Mouse (Mus musculus): ENCODE results near the gene Zbtb20. TPM values are rescaled to one million over a fixed set of nuclear protein-coding genes. Genes with fewer than 3 reads are reported as not detected.

Gene Zbtb20
- total RNA-seq, 2 experiments from 2014 or later = 5.2 to 13.1 TPM

DNA sequence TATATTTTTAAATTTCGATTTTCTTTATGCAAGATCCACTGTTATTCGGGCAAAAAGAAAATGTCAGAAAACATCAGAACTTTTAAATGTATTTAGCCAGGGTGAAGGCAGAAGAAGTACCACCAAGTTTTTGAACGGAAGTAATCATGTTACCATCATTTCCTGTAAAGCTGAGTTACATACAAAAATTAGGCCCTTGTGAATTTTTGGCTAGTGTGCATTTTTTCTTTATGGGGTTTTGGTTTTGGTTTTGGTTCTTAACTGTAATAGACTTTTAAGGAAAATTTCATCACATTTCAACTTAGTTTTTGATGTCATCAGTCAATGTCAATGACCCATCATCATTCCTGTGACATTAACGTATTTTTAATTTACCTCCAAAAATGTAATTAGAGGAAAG, 514.7 kb downstream of the Zbtb20 start:
- ATAC-seq (replicated peaks; ENCODE audit: poor library complexity) = no peak

DNA sequence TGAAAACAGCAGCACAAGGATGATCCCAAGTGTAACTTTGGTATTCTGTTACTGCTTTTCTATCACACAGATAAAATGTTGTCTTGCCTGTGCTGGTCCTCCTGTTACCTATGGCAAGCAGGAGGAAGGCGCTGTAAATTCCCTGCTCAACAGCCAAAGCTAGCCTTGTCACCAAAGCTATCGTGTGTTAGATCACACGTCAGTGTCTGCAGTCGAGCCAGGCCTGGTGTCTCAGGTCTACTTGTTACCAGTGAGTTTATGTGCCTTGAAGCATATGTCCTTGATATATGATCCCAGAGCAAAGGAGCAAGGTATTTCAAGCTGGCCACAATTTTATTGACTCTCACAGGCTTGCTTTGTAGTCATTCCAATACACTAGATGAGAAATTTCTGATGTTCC, 517.7 kb downstream of the Zbtb20 start:
- ATAC-seq (replicated peaks; ENCODE audit: poor library complexity) = no peak

DNA sequence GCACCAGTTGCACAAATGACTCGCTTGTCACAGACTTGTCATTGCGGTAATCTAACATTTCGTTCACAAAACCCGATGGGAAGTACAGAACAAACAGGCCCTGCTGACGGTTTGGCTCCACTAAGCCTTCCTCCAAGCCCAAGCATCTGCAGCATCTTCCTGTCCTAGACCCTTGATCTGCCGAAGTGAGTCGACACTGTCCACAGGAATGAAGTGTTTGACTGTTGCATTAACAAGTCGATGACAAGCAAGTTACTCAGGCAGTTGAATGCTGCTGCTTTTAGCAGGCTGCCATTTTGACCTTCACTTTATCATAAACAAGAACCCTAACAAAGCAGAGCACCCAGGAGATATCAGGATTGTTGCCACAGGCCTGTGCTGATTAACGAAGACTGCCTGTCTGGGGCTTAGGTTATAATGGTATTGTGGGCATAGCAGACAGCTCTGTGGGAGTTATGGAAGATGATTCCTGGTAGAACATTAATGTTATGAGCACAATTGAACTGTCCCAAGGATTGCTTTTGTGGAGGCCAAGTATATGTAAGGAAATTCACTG, 518.4 kb downstream of the Zbtb20 start:
- no peak for ATAC-seq (replicated peaks; ENCODE audit: poor library complexity)

DNA sequence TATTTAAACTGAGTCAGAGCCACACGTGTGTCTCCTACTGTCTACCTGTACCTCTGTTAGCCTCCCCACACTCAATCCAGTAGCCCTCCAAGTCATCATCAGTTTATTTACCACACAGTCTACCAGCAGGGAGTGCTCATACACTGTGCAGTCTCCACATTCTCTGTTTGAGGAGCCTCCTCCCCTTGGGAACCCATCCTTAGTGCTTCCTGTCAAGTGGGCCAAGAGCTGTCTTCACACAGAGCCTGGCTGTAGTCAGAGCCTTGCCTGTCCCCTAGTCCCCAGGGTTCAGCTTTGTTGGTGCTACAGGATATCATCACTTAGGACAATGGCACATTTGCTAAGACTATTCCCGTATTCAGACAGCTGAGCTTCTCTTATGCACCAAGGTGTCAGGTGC, 519.1 kb downstream of the Zbtb20 start:
- ATAC-seq (replicated peaks; ENCODE audit: poor library complexity) = no peak

DNA sequence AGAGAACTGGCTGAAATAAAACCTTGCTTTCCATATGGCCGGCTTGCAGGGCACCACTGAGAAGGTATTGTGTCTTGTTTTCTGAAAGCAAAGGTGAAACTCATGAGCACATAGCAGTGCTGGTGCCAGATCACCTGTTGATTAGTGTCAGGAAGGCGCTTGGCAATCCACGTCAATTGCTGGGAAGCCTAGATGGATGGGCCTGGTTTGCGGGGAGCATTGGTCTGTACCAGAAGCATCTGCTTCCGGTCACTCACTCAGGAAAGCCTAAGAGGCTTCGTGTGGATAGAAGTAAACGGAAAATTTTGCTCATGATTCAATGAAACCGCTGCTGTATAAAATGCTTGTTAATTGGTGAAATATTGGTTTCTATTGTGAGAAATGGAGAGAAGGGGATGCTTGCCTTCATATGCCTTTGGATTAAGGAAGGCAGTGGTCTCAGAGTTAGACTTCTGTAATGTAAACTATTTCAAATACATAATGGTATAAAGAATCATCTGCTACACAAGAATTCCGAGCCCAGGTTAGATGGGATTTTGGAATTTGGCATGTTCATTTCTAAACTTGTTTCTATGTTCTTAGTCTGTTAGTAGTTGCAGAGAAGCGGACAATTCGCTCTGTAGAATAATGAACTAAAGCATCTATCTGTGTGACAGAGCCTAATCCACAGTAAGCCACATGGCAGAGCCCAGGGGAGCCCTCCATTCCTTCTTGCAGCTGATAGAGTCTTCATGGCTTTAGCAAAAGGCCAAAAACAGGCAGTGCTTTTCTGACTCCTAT, 521.4 kb downstream of the Zbtb20 start:
- no peak for ATAC-seq (replicated peaks; ENCODE audit: poor library complexity)

DNA sequence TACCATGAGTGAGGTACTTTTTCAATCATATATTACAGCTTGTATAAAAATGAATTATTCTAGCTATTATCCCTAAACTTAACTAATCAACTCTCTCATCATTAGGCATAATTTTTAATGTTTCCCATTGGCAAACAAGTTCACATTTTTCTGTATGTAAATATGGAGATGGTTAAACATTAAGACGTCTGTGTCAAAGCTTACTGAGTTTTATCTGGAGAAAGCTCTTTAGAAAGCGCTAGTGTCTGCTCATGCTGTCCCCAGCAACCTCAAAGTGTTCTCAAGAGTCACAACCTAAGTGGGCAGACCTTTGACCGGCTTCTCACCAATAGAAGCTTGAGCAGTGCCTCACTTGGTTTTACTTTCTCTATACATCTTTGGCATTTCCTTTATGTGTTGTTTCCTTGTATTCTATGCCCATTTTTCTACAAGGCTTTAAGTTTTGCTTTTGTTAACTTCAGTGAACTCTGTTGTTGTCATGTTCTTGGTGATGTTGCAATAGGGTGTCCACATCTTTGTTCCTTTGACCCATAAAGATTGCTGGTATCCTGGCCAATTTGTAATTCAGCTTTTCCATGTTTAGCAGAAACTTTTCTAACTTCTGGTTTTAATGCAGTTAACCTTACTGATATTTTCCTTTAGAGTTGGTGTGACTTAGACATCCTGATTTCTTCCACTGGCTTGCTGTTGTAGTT, 522.1 kb downstream of the Zbtb20 start:
- no peak for ATAC-seq (replicated peaks; ENCODE audit: poor library complexity)

DNA sequence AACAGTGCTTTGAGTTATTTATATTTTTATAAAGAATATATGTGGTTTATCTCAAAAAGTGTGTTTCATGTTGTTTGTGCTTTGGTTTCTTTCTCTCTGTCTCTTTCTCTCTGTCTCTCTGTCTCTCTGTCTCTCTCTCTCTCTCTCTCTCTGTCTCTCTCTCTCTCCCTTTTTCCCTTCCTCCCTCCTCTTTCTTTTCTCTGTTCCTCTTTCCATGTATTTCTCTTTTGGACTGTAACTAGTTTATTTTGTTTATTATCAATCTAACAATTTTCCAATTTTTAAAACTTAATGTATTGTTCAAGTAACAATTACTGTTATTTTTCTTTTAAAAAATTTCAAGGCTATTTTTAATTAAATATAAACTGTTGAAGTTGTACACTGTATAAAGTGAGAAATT, 523.7 kb downstream of the Zbtb20 start:
- no peak for ATAC-seq (replicated peaks; ENCODE audit: poor library complexity)

DNA sequence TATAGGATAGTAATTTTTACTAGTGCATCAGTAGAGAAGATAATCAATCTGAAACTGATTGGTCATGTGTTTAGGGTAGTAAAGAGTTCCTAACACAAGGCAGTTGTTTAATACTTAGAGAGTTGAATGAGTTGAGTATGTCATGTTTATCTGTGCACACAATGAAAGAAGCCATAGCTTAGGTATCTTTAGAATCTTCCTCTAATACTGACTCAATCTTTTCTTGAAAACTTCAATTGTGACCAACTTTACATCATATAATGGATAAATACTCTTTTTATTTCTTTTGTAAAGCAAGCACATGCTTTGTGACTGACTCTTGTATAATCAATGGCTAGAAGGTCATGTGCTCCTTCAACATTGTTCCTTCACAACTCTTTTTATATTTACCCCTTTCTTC, 524.4 kb downstream of the Zbtb20 start:
- no peak for ATAC-seq (replicated peaks; ENCODE audit: poor library complexity)

DNA sequence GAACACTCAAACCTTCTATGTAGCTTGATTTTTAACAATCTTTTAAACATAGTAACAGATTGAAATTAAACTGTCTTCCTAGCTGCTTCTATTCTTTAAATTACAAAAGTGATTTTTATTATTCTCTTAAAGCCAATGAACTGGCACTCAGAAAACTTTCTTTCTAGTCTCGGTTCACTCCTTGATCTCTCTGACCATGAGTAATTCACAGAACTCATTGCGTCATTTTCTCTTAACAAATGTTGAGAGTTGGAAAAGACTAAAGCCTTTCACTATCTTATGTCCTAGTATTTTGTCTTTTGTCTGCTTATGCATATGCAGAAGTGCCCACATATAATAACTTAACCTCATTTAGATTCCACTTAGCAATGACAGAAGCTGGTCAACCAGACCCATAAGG, 525.3 kb downstream of the Zbtb20 start:
- ATAC-seq (replicated peaks; ENCODE audit: poor library complexity) = no peak

DNA sequence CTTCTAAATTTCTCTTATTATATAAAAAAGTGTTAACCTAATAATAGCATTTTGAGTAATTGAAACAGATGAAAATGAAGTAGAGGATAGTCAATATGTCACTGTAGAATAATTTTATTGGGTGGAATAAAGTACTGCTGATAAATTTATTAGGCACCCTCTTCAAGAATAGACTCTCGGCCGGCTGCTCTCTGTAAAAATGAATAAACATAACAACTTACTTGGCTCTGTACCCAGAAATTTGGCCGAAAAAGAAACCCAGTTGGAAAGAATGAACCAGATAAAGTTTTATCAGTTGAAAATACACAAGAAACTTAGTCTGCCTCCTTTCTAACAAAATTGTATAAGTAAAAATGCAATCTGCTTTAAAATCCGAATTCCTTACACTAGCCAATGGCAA, 527.2 kb downstream of the Zbtb20 start:
- ATAC-seq (replicated peaks; ENCODE audit: poor library complexity) = no peak

DNA sequence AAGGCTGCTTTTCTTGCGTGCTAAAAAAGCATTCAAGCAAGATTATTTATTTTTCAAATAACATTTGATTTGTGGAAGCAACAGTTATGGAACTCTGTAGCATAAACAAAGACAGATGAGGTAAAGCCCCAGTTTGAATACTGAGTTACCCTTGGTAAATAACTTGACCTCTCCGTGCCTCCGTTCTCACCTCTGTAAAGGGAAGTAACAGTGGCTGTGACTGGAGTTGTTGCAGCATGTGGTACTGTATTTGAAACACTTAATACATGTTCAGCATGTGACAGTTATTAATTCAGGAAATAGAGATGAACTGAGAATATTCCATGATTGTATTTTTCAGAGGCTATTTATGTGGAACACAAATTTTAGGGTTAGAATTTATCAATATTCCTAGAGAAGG, 529.4 kb downstream of the Zbtb20 start:
- no peak for ATAC-seq (replicated peaks; ENCODE audit: poor library complexity)

DNA sequence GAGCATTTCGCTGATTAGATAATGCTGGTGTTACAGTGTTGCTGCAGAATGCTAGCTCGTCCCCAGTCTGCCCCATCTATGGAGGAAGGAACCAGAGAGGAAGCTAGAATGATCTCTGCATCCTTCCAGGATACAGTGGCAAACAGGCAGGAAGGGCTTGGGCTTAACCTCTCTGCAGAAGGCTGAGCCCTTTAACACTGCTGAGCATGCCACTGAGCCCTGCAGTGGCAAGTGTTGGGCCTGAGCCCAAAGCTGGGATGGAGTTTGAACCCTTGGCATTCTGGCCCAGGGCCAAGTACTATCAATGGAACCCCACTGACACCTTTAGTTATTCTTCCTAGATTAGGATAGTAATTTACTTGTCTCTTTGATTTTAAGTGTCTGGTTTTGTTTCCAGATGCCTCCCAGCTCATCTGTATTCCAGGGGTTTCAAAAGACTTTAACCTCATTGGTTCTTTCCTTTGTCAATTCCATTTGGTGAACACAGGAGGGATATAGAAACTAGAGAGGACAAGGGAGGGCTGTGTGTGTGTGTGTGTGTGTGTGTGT, 532.0 kb downstream of the Zbtb20 start:
- no peak for ATAC-seq (replicated peaks; ENCODE audit: poor library complexity)

DNA sequence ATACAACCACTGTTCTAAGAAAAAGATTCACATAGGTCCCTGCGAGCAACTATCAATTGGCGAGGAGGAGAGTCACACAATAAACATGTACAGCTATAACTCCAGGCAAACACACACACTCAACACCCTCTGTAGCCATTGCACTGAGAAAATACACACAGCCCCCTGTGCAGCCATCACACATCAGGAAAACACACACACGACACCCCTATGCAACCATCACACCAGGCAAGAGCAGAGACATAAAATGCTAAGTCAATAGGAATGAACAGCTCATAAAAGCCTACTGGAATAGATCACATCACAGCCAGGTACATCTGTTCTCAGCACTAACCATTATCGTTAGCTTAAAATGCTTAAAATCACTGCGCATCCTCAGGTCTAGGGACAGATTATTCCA, 532.9 kb downstream of the Zbtb20 start:
- no peak for ATAC-seq (replicated peaks; ENCODE audit: poor library complexity)

DNA sequence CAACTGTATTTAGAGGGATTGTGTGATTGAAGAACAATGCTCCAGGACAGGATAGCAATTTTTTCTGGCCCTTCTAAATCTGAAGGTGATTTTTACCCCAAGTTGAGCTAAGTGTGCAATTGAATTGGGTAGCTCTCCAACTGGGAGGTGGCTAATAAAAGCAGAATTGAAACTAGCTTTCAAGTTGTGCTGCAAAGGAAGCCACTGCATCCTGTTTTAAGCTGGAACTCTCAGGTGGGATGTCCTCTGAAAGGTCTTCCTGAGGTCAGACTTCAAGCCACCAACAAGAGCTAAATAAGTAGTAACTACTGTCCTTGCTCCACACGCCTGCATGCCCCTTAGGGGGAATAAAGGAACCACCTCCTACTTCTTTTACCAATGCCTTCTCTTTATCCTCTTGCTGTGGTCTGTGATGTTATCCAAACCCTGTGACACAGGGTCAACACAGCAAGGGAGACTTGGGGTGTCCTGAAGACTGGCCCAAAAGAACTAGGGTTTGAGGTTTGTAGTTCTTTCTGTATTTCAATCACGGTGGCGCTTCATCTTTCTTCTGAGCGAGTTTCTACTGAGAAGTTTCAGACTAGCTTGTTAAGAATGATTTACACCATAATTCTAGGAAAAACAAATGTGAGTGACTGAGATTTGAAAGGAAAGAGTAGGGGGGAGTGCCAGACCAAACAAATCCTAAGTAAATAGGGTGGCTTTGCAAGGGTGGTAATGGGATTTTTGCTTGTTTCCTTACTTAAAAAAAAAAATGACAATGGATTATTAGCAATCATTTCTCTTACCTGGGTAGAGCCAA, 533.6 kb downstream of the Zbtb20 start:
- ATAC-seq (replicated peaks; ENCODE audit: poor library complexity) = peak; percentile 87

DNA sequence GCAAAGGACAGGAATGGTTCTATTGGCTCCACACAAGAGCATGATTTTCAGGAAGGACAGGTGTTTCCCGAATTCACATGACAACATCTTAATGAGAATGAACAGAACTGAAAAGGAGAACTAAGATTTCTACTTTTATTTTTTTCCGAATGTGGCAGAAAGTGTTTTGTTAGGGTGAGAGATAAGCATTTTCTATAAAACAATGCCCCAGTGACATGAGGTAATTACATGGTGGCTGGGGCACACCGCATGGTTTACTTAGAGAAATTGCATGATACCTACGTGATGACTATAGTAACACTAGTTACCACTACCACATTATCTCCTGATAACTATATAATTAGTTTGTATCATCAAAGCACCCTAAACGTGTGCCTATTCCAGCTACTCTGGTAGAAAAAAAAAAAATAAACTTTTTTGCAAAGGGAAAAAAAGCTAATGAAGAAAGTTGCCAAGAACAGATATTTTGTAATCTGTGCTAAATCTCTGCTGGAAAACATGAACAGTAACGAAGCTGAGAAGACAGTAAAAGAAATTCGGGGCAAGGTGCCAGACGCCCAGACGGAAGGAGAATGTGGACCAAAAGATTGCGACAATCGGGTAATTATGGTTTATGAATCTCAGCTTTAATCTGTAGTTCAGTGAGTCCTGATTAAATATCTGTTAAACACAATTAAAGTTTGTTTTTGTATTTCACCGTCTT, 534.4 kb downstream of the Zbtb20 start:
- ATAC-seq (replicated peaks; ENCODE audit: poor library complexity) = no peak

DNA sequence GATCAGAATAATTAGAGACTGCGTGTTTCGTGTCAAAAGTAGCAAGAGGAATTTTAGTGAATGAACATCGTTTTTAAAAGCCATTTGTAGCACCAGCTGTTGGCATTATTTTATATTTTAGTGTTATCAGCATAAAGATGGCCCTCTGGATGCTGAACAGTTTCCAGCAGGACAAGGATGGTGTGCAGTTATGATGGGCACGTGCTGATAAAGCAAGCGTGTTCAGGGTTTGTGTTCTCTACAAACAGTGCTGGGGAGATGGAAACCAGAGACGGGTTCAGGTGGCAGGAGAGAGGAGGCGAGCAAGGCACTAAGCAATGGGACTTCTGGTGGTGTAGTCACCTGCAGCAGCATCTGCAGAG, 534.9 kb downstream of the Zbtb20 start:
- ATAC-seq (replicated peaks; ENCODE audit: poor library complexity) = no peak

DNA sequence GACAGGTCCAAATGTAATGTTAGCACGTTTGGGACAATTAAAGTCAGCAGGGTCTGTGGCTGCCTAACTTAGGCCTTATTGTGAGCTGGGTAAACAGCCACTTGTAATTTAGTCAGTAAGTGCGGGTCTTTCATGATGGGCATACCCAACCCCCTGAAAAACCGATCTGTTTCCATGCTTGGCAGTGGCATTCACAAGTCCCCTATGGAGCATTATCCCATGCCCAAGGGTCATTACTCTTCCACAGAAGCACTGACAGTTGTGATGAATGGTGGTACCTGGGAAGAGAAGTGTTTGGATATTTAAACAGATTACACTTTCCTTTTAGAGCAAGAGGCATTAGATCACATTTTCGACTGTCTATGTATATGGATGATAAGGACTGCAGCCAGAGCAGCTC, 540.2 kb downstream of the Zbtb20 start:
- ATAC-seq (replicated peaks; ENCODE audit: poor library complexity) = no peak

DNA sequence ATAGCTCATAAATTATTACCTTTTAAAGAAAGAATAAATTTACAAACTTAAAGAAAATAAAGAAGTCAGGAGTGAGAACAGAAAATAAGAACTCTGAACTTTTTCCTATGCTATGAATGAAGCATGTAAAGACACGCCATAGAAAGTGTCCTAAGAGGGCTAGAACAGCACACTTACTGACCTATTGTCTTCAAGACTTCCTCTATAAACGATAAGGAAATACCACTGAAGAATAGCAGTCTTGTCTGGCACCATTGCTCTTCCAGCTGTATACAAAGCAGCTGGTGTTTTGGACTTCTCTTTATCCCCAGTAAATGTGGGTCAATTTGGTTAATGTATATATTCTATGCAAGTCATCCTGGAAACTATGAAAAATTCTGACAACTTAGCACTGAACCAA, 544.2 kb downstream of the Zbtb20 start:
- no peak for ATAC-seq (replicated peaks; ENCODE audit: poor library complexity)

DNA sequence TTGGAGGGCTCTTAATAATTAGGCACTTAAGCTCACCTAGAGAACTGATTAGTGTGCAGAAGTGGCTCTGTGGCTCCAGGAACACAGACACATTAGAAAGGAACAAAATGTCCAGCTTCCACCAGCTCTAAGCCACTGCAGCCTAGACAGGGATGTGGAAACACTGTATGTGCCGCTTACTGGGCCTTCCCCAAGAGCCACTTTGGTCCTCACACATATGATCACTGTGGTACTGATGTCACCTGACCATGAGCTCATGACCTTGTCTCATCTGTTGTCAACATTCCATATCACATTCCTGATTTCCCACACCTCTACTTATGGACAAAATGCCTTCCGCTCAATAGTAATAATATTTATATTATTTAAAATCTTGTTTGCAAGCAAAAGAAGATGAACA, 553.3 kb downstream of the Zbtb20 start:
- ATAC-seq (replicated peaks; ENCODE audit: poor library complexity) = no peak

DNA sequence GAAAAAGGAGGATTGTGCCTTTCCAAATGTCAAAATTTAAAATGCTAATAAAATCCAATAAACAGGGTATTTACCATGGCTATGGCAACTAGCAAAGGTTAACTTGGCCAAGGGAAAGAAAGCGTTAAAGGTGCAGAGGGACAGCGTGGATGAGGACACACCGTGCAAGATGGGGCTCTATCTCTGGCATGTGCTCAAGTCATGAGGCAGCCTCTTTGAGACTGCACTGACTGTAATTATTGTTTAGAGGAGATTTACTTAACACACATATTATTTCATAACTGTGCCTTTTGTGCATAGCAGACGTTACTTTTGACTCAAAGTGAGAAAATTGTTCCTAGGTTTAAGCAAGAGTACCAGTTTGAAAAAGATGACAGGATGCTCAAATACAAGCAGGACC, 554.3 kb downstream of the Zbtb20 start:
- ATAC-seq (replicated peaks; ENCODE audit: poor library complexity) = no peak

Measured in megakaryocyte progenitor cell, adult 5-6 weeks (primary cell).